8 mouse cellular contexts compared by ENCODE assay signal in the genomic region with DNA sequence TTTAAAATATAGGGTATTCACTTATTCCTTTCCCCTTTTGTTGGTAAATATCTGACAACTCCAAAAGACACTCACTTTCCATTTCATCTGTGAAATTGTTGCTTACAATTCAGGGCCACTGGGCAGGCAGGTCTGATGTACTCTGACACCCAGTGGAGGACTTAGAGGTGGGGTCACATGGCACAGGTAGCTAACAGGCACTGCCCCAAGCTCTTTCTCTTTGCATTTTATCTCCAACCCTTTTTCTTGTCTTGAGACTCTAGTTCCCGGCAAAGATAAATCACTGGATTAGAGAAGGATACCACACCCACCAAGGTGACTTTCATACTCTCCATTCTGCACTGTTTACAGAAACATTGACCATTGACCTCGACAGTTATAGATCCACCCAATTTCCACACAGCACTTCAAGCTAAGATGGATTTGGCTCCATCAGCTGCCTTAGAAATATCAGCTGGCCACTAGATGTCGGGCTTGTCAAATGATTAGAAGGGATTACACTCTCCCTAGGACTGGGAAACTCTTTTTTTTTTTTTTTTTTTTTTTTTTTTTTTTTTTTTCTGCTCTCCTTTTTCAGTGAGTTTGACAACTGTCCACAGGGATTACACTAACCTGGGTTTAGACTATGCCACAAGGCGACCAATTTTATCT.
DNase-seq lines count a peak whose midpoint lies in the region; ATAC-seq lines count a peak whose summit lies in the region.

No protein-coding gene starts in this region.

- no peak overlapping the region for H3K4me3 ChIP-seq in limb, embryonic 11.5 days (ENCODE audit: low read depth, low read length)
- H3K4me3 ChIP-seq in limb, embryonic 10.5 days = no peak overlapping the region
- H3K4me3 ChIP-seq in embryonic facial prominence, embryonic 11.5 days (ENCODE audit: low read depth, low read length) = no peak overlapping the region
- no peak overlapping the region for H3K4me3 ChIP-seq in intestine, embryonic 14.5 days (ENCODE audit: low read depth, low read length)
- no peak overlapping the region for H3K4me3 ChIP-seq in midbrain, embryonic 13.5 days (replicated peaks)

- WGBS in limb, embryonic 11.5 days = 67% methylated on average over 4 of the region's 4 CpGs
- 68% methylated on average over 4 of the region's 4 CpGs for WGBS in limb, embryonic 10.5 days
- 58% methylated on average over 4 of the region's 4 CpGs for WGBS in embryonic facial prominence, embryonic 11.5 days
- 47% methylated on average over 4 of the region's 4 CpGs for WGBS in intestine, embryonic 14.5 days
- WGBS in midbrain, embryonic 13.5 days = 68% methylated on average over 4 of the region's 4 CpGs

- DNase-seq in limb, embryonic 11.5 days (ENCODE audit: low spot score) = no peak
- no peak for DNase-seq in limb, embryonic 10.5 days (ENCODE audit: low spot score)
- peak; percentile 61 for DNase-seq in adrenal gland, postnatal 10 days
- peak; percentile 68 for DNase-seq in embryonic facial prominence, embryonic 11.5 days (ENCODE audit: low spot score)
- DNase-seq in intestine, embryonic 14.5 days (ENCODE audit: low spot score) = peak; percentile 55
- DNase-seq in left cerebral cortex, postnatal 14 days (ENCODE audit: low spot score in 2 of 2) = peak; percentile 58 to 76

- H3K36me3 ChIP-seq in limb, embryonic 11.5 days (ENCODE audit: control insufficient read depth, insufficient read depth, low read length) = no peaks in the 10 kb centered on the region
- no peaks in the 10 kb centered on the region for H3K36me3 ChIP-seq in limb, embryonic 10.5 days
- no peaks in the 10 kb centered on the region for H3K36me3 ChIP-seq in embryonic facial prominence, embryonic 11.5 days (replicated peaks; ENCODE audit: control insufficient read depth, insufficient read depth, low read depth, low read length)
- no peaks in the 10 kb centered on the region for H3K36me3 ChIP-seq in intestine, embryonic 14.5 days (ENCODE audit: control insufficient read depth, insufficient read depth, low read length)
- H3K36me3 ChIP-seq in midbrain, embryonic 13.5 days = no peaks in the 10 kb centered on the region

- no peak overlapping the region for H3K27ac ChIP-seq in limb, embryonic 11.5 days (replicated peaks; ENCODE audit: low read depth, low read length)
- no peak overlapping the region for H3K27ac ChIP-seq in limb, embryonic 10.5 days
- no peak overlapping the region for H3K27ac ChIP-seq in embryonic facial prominence, embryonic 11.5 days (replicated peaks; ENCODE audit: low read depth, low read length)
- no peak overlapping the region for H3K27ac ChIP-seq in intestine, embryonic 14.5 days (ENCODE audit: low read depth)
- H3K27ac ChIP-seq in midbrain, embryonic 13.5 days = no peak overlapping the region

- no peaks in the 10 kb centered on the region for H3K27me3 ChIP-seq in limb, embryonic 11.5 days (ENCODE audit: control insufficient read depth, insufficient read depth, low read length)
- no peaks in the 10 kb centered on the region for H3K27me3 ChIP-seq in limb, embryonic 10.5 days (ENCODE audit: low read depth, poor library complexity, severe bottlenecking)
- no peaks in the 10 kb centered on the region for H3K27me3 ChIP-seq in embryonic facial prominence, embryonic 11.5 days (ENCODE audit: control insufficient read depth, insufficient read depth, low read length)
- H3K27me3 ChIP-seq in intestine, embryonic 14.5 days (replicated peaks; ENCODE audit: control insufficient read depth, insufficient read depth, low read length) = no peaks in the 10 kb centered on the region
- H3K27me3 ChIP-seq in midbrain, embryonic 13.5 days = no peaks in the 10 kb centered on the region

- H3K9ac ChIP-seq in limb, embryonic 11.5 days (ENCODE audit: low read length) = no peak overlapping the region
- no peak overlapping the region for H3K9ac ChIP-seq in embryonic facial prominence, embryonic 11.5 days (replicated peaks; ENCODE audit: low read length)
- H3K9ac ChIP-seq in intestine, embryonic 14.5 days (ENCODE audit: low read length) = no peak overlapping the region
- H3K9ac ChIP-seq in midbrain, embryonic 13.5 days (replicated peaks) = no peak overlapping the region

- H3K4me2 ChIP-seq in limb, embryonic 11.5 days (ENCODE audit: low read depth, severe bottlenecking) = no peak overlapping the region
- H3K4me2 ChIP-seq in embryonic facial prominence, embryonic 11.5 days (ENCODE audit: low read depth, low read length) = no peak overlapping the region
- no peak overlapping the region for H3K4me2 ChIP-seq in intestine, embryonic 14.5 days (ENCODE audit: low read length)
- H3K4me2 ChIP-seq in midbrain, embryonic 13.5 days (replicated peaks) = no peak overlapping the region

- peak; percentile 47; the same call in 1 of the 2 replicates for ATAC-seq in limb, embryonic 11.5 days (ENCODE audit: insufficient number of reproducible peaks, low FRiP score, low TSS enrichment, low read depth)
- ATAC-seq in embryonic facial prominence, embryonic 11.5 days (replicated peaks; ENCODE audit: insufficient number of reproducible peaks, low FRiP score, low TSS enrichment, low read depth) = peak; percentile 70; the same call in 1 of the 2 replicates
- ATAC-seq in intestine, embryonic 14.5 days (replicated peaks; ENCODE audit: low FRiP score, low TSS enrichment, low read depth) = peak; percentile 82; the same call in 1 of the 2 replicates
- ATAC-seq in midbrain, embryonic 13.5 days = peak; percentile 84
- ATAC-seq in inflammation-experienced regulatory T-cells, adult 6 months = no peak

- H3K9me3 ChIP-seq in limb, embryonic 11.5 days (ENCODE audit: control insufficient read depth, low read length) = no peaks in the 10 kb centered on the region
- H3K9me3 ChIP-seq in limb, embryonic 10.5 days (replicated peaks) = no peaks in the 10 kb centered on the region
- no peaks in the 10 kb centered on the region for H3K9me3 ChIP-seq in embryonic facial prominence, embryonic 11.5 days (replicated peaks; ENCODE audit: control insufficient read depth, low read length)
- H3K9me3 ChIP-seq in intestine, embryonic 14.5 days (ENCODE audit: control insufficient read depth, low read length) = no peaks in the 10 kb centered on the region
- H3K9me3 ChIP-seq in midbrain, embryonic 13.5 days = 0 out of 2 replicates have a peak, but pooled peaks cover 2% of the 10 kb centered on the region

- no peaks in the 10 kb centered on the region for H3K4me1 ChIP-seq in limb, embryonic 11.5 days (ENCODE audit: control insufficient read depth, insufficient read depth, low read length)
- no peaks in the 10 kb centered on the region for H3K4me1 ChIP-seq in limb, embryonic 10.5 days
- no peaks in the 10 kb centered on the region for H3K4me1 ChIP-seq in embryonic facial prominence, embryonic 11.5 days (ENCODE audit: control insufficient read depth, insufficient read depth, low read length)
- no peaks in the 10 kb centered on the region for H3K4me1 ChIP-seq in intestine, embryonic 14.5 days (replicated peaks; ENCODE audit: control insufficient read depth, insufficient read depth, low read length)
- no peaks in the 10 kb centered on the region for H3K4me1 ChIP-seq in midbrain, embryonic 13.5 days (replicated peaks)

- intact Hi-C loops in left cerebral cortex, postnatal 14 days (cut with DNase I) = loop anchor here (5.0 kb wide), 3 partner anchors 561 to 881 kb away; a partner anchor contains a TSS

Comparison
In these comparisons a context has a peak if more than half of its experiments do, and no peak if none do; other contexts are left out.
1. DNase-seq: peak in adrenal gland, postnatal 10 days (single experiment), embryonic facial prominence, embryonic 11.5 days (single experiment), intestine, embryonic 14.5 days (single experiment) and left cerebral cortex, postnatal 14 days (2 of 2); none in limb, embryonic 11.5 days (single experiment) and limb, embryonic 10.5 days (single experiment).